Mouse (Mus musculus) stomach, embryonic 14.5 days (tissue): ENCODE data around the gene Adra1d. TPM values are rescaled to one million over a fixed set of nuclear protein-coding genes. Genes with fewer than 3 reads are reported as not detected.
A peak's percentile ranks its signal among the peaks of the same experiment; 100 is the strongest.

Experiments
- ATAC-seq: fragments of 200-750 bp; cut with Nextera tagmentation; 2 replicates; pipeline ENCODE4 v1.8.0; 2017; ENCODE audit warnings: low read depth, moderate TSS enrichment; ENCODE audit not compliant: insufficient number of reproducible peaks, insufficient read depth, low FRiP score
- H3K27ac ChIP-seq: fragments of 300-500 bp; sonication (generic); 2 replicates; pipeline ENCODE4 v1.5.1; 2014; ENCODE audit warnings: mild to moderate bottlenecking, low read length, moderate library complexity, mixed read lengths
- H3K27me3 ChIP-seq: fragments of 300-500 bp; sonication (generic); 2 replicates; pipeline ENCODE4 v1.6.1; 2014; ENCODE audit warnings: low read length, control low read depth, mixed read lengths; ENCODE audit not compliant: control insufficient read depth, insufficient read depth
- H3K36me3 ChIP-seq: fragments of 300-500 bp; sonication (generic); 2 replicates; pipeline ENCODE4 v1.6.1; 2014; ENCODE audit warnings: mild to moderate bottlenecking, control low read depth, low read length, moderate library complexity, mixed read lengths; ENCODE audit not compliant: control insufficient read depth, insufficient read depth
- H3K4me1 ChIP-seq: fragments of 300-500 bp; sonication (generic); 2 replicates; pipeline ENCODE4 v1.6.1; 2014; ENCODE audit warnings: low read length, control low read depth, mixed read lengths; ENCODE audit not compliant: control insufficient read depth, insufficient read depth
- H3K4me2 ChIP-seq: fragments of 300-500 bp; sonication (generic); replicated peaks from 2 replicates; pipeline ENCODE4 v1.6.1; 2014; ENCODE audit warnings: low read depth, low read length, control low read depth
- H3K4me3 ChIP-seq: fragments of 300-500 bp; sonication (generic); 2 replicates; pipeline ENCODE4 v1.5.1; 2014; ENCODE audit warnings: low read depth, low read length, control low read depth
- H3K9ac ChIP-seq: fragments of 300-500 bp; sonication (generic); replicated peaks from 2 replicates; pipeline ENCODE4 v1.6.1; 2014; ENCODE audit warnings: low read depth, mild to moderate bottlenecking, control low read depth, low read length, moderate library complexity, mixed read lengths
- H3K9me3 ChIP-seq: fragments of 300-500 bp; sonication (generic); 2 replicates; pipeline ENCODE4 v1.6.1; 2016; ENCODE audit warnings: low read depth, low read length, control low read depth; ENCODE audit not compliant: control insufficient read depth
- WGBS: fragments of 180-500 bp; shearing (Covaris S2); extraction: QIAGEN DNeasy Blood & Tissue Kit; methylation state at CpG from one replicate; pipeline ENCODE4 v1.1.7; 2014; 5-methylcytosine and 5-hydroxymethylcytosine counted together
- polyA plus RNA-seq: library from polyadenylated mRNA; unstranded; fragments of >200 nt; fragmentation: Nextera tagmentation; extraction: Ambion mirVana; gene quantifications from 2 replicates; pipeline ENCODE4 v1.2.1, GENCODE M21; 2014

Adra1d gene
- polyA plus RNA-seq, 1 experiment from 2014 or later: 0.22 TPM

- no peaks in the 10 kb centered on the region for H3K36me3 ChIP-seq
- no peaks in the 10 kb centered on the region for H3K9me3 ChIP-seq
- H3K27me3 ChIP-seq: no peaks in the 10 kb centered on the region
- no peak for ATAC-seq
- H3K4me3 ChIP-seq: no peak overlapping the region
- 60% methylated on average over 5 of the region's 5 CpGs for WGBS
- H3K9ac ChIP-seq: no peak overlapping the region
- peaks cover 22% of the 10 kb centered on the region for H3K4me1 ChIP-seq
- H3K27ac ChIP-seq: no peak overlapping the region
- H3K4me2 ChIP-seq: no peak overlapping the region
Observed at GRCm38 (mm10) chr2:131510531-131510930, 51.6 kb downstream of the Adra1d start.

GRCm38 (mm10) chr2:131509671-131510313 lies 52.3 kb downstream of the Adra1d start:
- H3K27ac ChIP-seq: no peak overlapping the region
- no peaks in the 10 kb centered on the region for H3K9me3 ChIP-seq
- 15% methylated on average over 17 of the region's 17 CpGs for WGBS
- peaks cover 22% of the 10 kb centered on the region for H3K4me1 ChIP-seq
- peak; percentile 15; the same call in 1 of the 2 replicates for ATAC-seq
- H3K9ac ChIP-seq: no peak overlapping the region
- no peak overlapping the region for H3K4me3 ChIP-seq
- H3K27me3 ChIP-seq: no peaks in the 10 kb centered on the region
- no peaks in the 10 kb centered on the region for H3K36me3 ChIP-seq
- H3K4me2 ChIP-seq: peak overlapping the region; percentile 46

- no peak overlapping the region for H3K27ac ChIP-seq
- H3K4me3 ChIP-seq: no peak overlapping the region
- H3K36me3 ChIP-seq: no peaks in the 10 kb centered on the region
- WGBS: 52% methylated on average over 2 of the region's 2 CpGs
- H3K4me2 ChIP-seq: no peak overlapping the region
- no peaks in the 10 kb centered on the region for H3K9me3 ChIP-seq
- no peak overlapping the region for H3K9ac ChIP-seq
- H3K27me3 ChIP-seq: no peaks in the 10 kb centered on the region
- no peak for ATAC-seq
- H3K4me1 ChIP-seq: peaks cover 22% of the 10 kb centered on the region
Observed at GRCm38 (mm10) chr2:131508501-131508900, 53.6 kb downstream of the Adra1d start.

- Histone ChIP-seq H3K9me3 (no peaks in the 10 kb centered on the region), H3K4me3 (no peak overlapping the region), H3K36me3 (no peaks in the 10 kb centered on the region), H3K27ac (peak overlapping the region; percentile 61), H3K27me3 (no peaks in the 10 kb centered on the region), H3K4me2 (no peak overlapping the region), H3K4me1 (peaks cover 26% of the 10 kb centered on the region), H3K9ac (no peak overlapping the region)
- ATAC-seq: no peak
- WGBS: 31% methylated on average over 3 of the region's 3 CpGs
Observed at GRCm38 (mm10) chr2:131506358-131506757, 55.7 kb downstream of the Adra1d start.

DNA sequence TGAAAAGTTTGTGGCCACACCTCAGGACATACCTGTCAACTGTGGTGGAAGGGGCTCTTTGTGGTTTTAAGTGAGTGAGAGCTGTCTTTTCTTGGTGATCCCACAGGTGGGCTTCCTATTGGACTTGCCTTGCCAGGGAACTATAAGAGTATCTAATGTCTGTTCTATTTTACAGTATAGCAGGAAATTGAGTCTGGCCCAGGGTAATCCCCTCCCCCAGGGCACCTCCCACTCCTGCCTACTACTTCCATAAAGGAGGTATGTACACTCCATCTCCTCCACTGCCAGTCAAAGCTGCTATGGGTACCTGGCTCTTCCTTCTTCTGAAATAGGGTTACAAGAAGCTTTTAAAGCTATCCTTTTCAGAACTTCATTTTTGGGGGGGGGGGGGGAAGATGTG lies 56.7 kb downstream of the Adra1d start:
- Histone ChIP-seq H3K9me3 (no peaks in the 10 kb centered on the region), H3K27ac (no peak overlapping the region), H3K4me3 (no peak overlapping the region), H3K9ac (no peak overlapping the region), H3K4me2 (no peak overlapping the region), H3K4me1 (peaks cover 24% of the 10 kb centered on the region), H3K36me3 (no peaks in the 10 kb centered on the region), H3K27me3 (no peaks in the 10 kb centered on the region)
- no peak for ATAC-seq

- Histone ChIP-seq H3K4me2 (no peak overlapping the region), H3K27me3 (no peaks in the 10 kb centered on the region), H3K36me3 (no peaks in the 10 kb centered on the region), H3K27ac (no peak overlapping the region), H3K9me3 (no peaks in the 10 kb centered on the region), H3K9ac (no peak overlapping the region), H3K4me1 (peaks cover 7% of the 10 kb centered on the region; the same call in 1 of the 2 replicates), H3K4me3 (no peak overlapping the region)
- ATAC-seq: no peak
- WGBS: 77% methylated on average over 5 of the region's 5 CpGs
Observed at GRCm38 (mm10) chr2:131502561-131502960, 59.5 kb downstream of the Adra1d start.

- Histone ChIP-seq H3K36me3 (no peaks in the 10 kb centered on the region), H3K27ac (no peak overlapping the region; the same call in 1 of the 2 replicates), H3K4me2 (no peak overlapping the region), H3K9me3 (no peaks in the 10 kb centered on the region), H3K4me1 (peaks cover 7% of the 10 kb centered on the region; the same call in 1 of the 2 replicates), H3K9ac (no peak overlapping the region), H3K4me3 (no peak overlapping the region), H3K27me3 (no peaks in the 10 kb centered on the region)
- ATAC-seq: no peak
- WGBS: 45% methylated on average over 5 of the region's 5 CpGs
Observed at GRCm38 (mm10) chr2:131501886-131502285, 60.2 kb downstream of the Adra1d start.

GRCm38 (mm10) chr2:131499290-131499845 lies 62.7 kb downstream of the Adra1d start:
- Histone ChIP-seq H3K4me2 (no peak overlapping the region), H3K4me1 (0 out of 2 replicates have a peak, but pooled peaks cover 3% of the 10 kb centered on the region), H3K9me3 (no peaks in the 10 kb centered on the region), H3K27me3 (no peaks in the 10 kb centered on the region), H3K27ac (no peak overlapping the region), H3K4me3 (no peak overlapping the region), H3K36me3 (no peaks in the 10 kb centered on the region), H3K9ac (no peak overlapping the region)
- no peak for ATAC-seq
- WGBS: 60% methylated on average over 5 of the region's 5 CpGs
